Mouse (Mus musculus) intestine, postnatal 0 days (tissue): ENCODE results near the gene P4hb. TPM values are rescaled to one million over a fixed set of nuclear protein-coding genes. Genes with fewer than 3 reads are reported as not detected.
A peak's percentile ranks its signal among the peaks of the same experiment; 100 is the strongest.

ENCODE experiments used
- ATAC-seq: fragments of 200-750 bp; cut with Nextera tagmentation; 2 replicates; pipeline ENCODE4 v1.8.0; 2017; ENCODE audit warnings: mild to moderate bottlenecking, moderate TSS enrichment, moderate library complexity
- H3K27ac ChIP-seq: fragments of 300-500 bp; sonication (generic); 2 replicates; pipeline ENCODE4 v1.5.1; 2014; ENCODE audit warnings: mild to moderate bottlenecking, low read depth, low read length, moderate library complexity
- H3K27me3 ChIP-seq: fragments of 300-500 bp; sonication (generic); replicated peaks from 2 replicates; pipeline ENCODE4 v1.6.1; 2014; ENCODE audit warnings: low read length, mixed read lengths; ENCODE audit not compliant: control insufficient read depth, insufficient read depth
- H3K36me3 ChIP-seq: fragments of 300-500 bp; sonication (generic); 2 replicates; pipeline ENCODE4 v1.6.1; 2014; ENCODE audit warnings: mild to moderate bottlenecking, moderate library complexity; ENCODE audit not compliant: control insufficient read depth, insufficient read depth
- H3K4me1 ChIP-seq: fragments of 300-500 bp; sonication (generic); replicated peaks from 2 replicates; pipeline ENCODE4 v1.6.1; 2014; ENCODE audit warnings: antibody characterized with exemption, low read length, mixed read lengths; ENCODE audit not compliant: control insufficient read depth, insufficient read depth
- H3K4me2 ChIP-seq: fragments of 300-500 bp; sonication (generic); replicated peaks from 2 replicates; pipeline ENCODE4 v1.6.1; 2014; ENCODE audit warnings: low read depth, mild to moderate bottlenecking, moderate library complexity
- H3K4me3 ChIP-seq: fragments of 300-500 bp; sonication (generic); 2 replicates; pipeline ENCODE4 v1.5.1; 2014; ENCODE audit warnings: low read depth, low read length
- H3K9ac ChIP-seq: fragments of 300-500 bp; sonication (generic); 2 replicates; pipeline ENCODE4 v1.6.1; 2014; ENCODE audit warnings: mild to moderate bottlenecking, low read depth, low read length
- H3K9me3 ChIP-seq: fragments of 300-500 bp; sonication (generic); 2 replicates; pipeline ENCODE4 v1.6.1; 2016; ENCODE audit warnings: mixed run types; ENCODE audit not compliant: control insufficient read depth
- CTCF ChIP-seq: sonication (generic); IDR thresholded peaks from 2 replicates; pipeline ENCODE4 v1.5.1; 2016; ENCODE audit warnings: low read depth, mild to moderate bottlenecking, control low read depth, antibody characterized with exemption, moderate library complexity
- WGBS: fragments of 180-500 bp; shearing (Covaris S2); extraction: QIAGEN DNeasy Blood & Tissue Kit; methylation state at CpG from one replicate; pipeline ENCODE4 v1.1.7; 2014; 5-methylcytosine and 5-hydroxymethylcytosine counted together
- polyA plus RNA-seq: library from polyadenylated mRNA; unstranded; fragments of >200 nt; fragmentation: Nextera tagmentation; extraction: Ambion mirVana; gene quantifications from 2 replicates; pipeline ENCODE4 v1.2.1, GENCODE M21; 2015

Gene P4hb
- polyA plus RNA-seq, 1 experiment from 2014 or later, result 2,539 TPM

GRCm38 (mm10) chr11:120600716-120601115 is 27.7 kb upstream of the P4hb start:
- Histone ChIP-seq H3K4me2 (no peak overlapping the region), H3K27me3 (no peaks in the 10 kb centered on the region), H3K27ac (no peak overlapping the region), H3K4me3 (no peak overlapping the region), H3K36me3 (peaks cover 34% of the 10 kb centered on the region), H3K4me1 (0 out of 2 replicates have a peak, but pooled peaks cover 6% of the 10 kb centered on the region), H3K9ac (no peak overlapping the region), H3K9me3 (no peaks in the 10 kb centered on the region)
- TF ChIP-seq CTCF, result no peak
- ATAC-seq, result no peak
- 87% methylated on average over 3 of the region's 3 CpGs for WGBS

DNA sequence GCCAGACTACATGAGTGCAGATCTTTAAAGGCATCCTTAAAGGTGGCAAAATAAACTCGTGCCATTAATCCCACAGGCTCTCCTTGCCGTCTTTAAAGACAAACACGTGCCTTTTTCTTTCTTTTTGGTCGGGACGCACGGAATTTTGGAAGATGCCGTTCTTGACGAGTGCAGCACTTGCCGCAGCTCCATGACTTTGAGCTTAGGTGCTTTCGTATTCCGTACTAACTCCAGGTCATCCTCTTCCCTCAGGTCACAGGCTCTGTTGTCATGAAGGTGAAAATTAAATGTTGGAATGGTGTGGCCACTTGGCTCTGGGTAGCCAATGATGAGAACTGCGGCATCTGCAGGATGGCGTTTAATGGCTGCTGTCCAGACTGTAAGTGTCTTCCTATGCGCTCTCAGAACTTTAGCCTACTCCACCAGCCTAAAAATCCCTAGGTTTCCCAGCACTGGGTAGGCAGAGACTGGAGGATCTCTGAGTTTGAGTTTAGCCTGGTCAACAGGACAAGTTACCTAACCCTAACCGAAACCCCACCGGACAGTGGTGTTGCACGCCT is 26.0 kb upstream of the P4hb start:
- no peak for ATAC-seq
- Histone ChIP-seq H3K27me3 (no peaks in the 10 kb centered on the region), H3K9me3 (no peaks in the 10 kb centered on the region), H3K4me2 (peak overlapping the region; percentile 77), H3K27ac (no peak overlapping the region), H3K36me3 (peaks cover 44% of the 10 kb centered on the region), H3K9ac (peak overlapping the region; percentile 97), H3K4me1 (0 out of 2 replicates have a peak, but pooled peaks cover 6% of the 10 kb centered on the region), H3K4me3 (peak overlapping the region; percentile 65)
- 47% methylated on average over 17 of the region's 17 CpGs for WGBS
- TF ChIP-seq CTCF, result no peak

- peak within 1 kb of the TSS; percentile 97 for H3K9ac ChIP-seq
- peak within 1 kb of the TSS; percentile 94 for H3K27ac ChIP-seq
- H3K4me2 ChIP-seq, result peak within 1 kb of the TSS; percentile 77
- no peak; the same call in 1 of the 2 replicates for TF ChIP-seq CTCF
- peak; percentile 99 for ATAC-seq
- WGBS, result under 1% methylated on average over 87 of the region's 88 CpGs
- 0 out of 2 replicates have a peak, but pooled peaks cover 6% of the 10 kb centered on the region for H3K4me1 ChIP-seq
- no peaks in the 10 kb centered on the region for H3K27me3 ChIP-seq
- peak within 1 kb of the TSS; percentile 65 for H3K4me3 ChIP-seq
- H3K36me3 ChIP-seq, result peaks cover 43% of the 10 kb centered on the region
- H3K9me3 ChIP-seq, result no peaks in the 10 kb centered on the region
These were observed 25.4 kb upstream of the P4hb start, which contains the start of the genes Alyref and Anapc11 for GRCm38 (mm10) chr11:120598283-120598989. Gene Alyref, minus strand, starts transcription at chr11:120598365. Gene Anapc11, plus strand, starts transcription at chr11:120598421.

GRCm38 (mm10) chr11:120597240-120598235 is 24.5 kb upstream of the P4hb start:
- peak overlapping the region; percentile 97 for H3K9ac ChIP-seq
- H3K9me3 ChIP-seq, result no peaks in the 10 kb centered on the region
- WGBS, result 2% methylated on average over 80 of the region's 99 CpGs
- peaks cover 44% of the 10 kb centered on the region for H3K36me3 ChIP-seq
- H3K4me1 ChIP-seq, result 0 out of 2 replicates have a peak, but pooled peaks cover 6% of the 10 kb centered on the region
- peak overlapping the region; percentile 94 for H3K27ac ChIP-seq
- H3K4me2 ChIP-seq, result peak overlapping the region; percentile 77
- H3K27me3 ChIP-seq, result no peaks in the 10 kb centered on the region
- no peak for TF ChIP-seq CTCF
- peak; percentile 39 for ATAC-seq
- H3K4me3 ChIP-seq, result peak overlapping the region; percentile 65

DNA sequence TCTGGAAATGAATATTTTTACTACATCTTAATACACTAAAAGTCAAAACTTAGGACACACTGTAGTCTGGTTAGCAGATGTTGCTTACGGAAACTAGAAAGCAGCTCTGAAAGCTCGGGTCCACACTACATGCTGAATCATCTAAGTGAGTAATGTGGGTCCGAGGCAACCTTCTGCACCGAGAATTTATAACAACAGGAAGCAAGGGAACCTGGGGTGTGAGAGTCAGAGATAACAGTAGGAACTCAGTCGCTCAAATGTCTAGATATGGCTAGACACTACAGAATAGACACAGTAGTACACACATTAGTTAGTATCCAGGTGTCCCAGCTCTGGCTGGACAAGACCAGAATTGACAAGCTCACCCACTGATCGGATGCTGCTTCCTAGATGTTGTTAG is 15.5 kb upstream of the P4hb start:
- Histone ChIP-seq H3K4me2 (no peak overlapping the region), H3K27ac (no peak overlapping the region; the same call in 1 of the 2 replicates), H3K4me3 (no peak overlapping the region), H3K9me3 (no peaks in the 10 kb centered on the region), H3K4me1 (no peaks in the 10 kb centered on the region), H3K9ac (no peak overlapping the region), H3K27me3 (no peaks in the 10 kb centered on the region), H3K36me3 (peaks cover 58% of the 10 kb centered on the region)
- ATAC-seq, result no peak
- WGBS, result 87% methylated on average over 6 of the region's 6 CpGs
- TF ChIP-seq CTCF, result no peak
